Mouse (Mus musculus) midbrain, embryonic 11.5 days (tissue): ENCODE measurements at regions not wholly inside any gene's neighbourhood (a gene's known extent, or its start where the extent isn't known, plus 50 kb on each side); places are given as distances from the start of the nearest gene placed in this dataset.

ENCODE experiments used
- ATAC-seq: fragments of 200-750 bp; cut with Nextera tagmentation; 2 replicates; pipeline ENCODE4 v1.8.0; 2017; ENCODE audit warnings: moderate TSS enrichment, moderate library complexity; ENCODE audit not compliant: low FRiP score
- DNase-seq: peaks from one replicate; pipeline ENCODE4 v3.0.0; 2015; ENCODE audit warnings: low spot score; ENCODE audit errors: missing footprints
- H3K27ac ChIP-seq: fragments of 300-500 bp; sonication (generic); 2 replicates; pipeline ENCODE4 v1.5.1; 2014; ENCODE audit warnings: low read depth, low read length
- H3K27me3 ChIP-seq: fragments of 300-500 bp; sonication (generic); 2 replicates; pipeline ENCODE4 v1.6.1; 2014; ENCODE audit warnings: mild to moderate bottlenecking, low read length, moderate library complexity, mixed read lengths; ENCODE audit not compliant: control insufficient read depth, insufficient read depth
- H3K36me3 ChIP-seq: fragments of 300-500 bp; sonication (generic); 2 replicates; pipeline ENCODE4 v1.6.1; 2014; ENCODE audit warnings: mild to moderate bottlenecking, low read length, moderate library complexity, mixed read lengths; ENCODE audit not compliant: control insufficient read depth, insufficient read depth
- H3K4me1 ChIP-seq: fragments of 300-500 bp; sonication (generic); 2 replicates; pipeline ENCODE4 v1.6.1; 2014; ENCODE audit warnings: low read length; ENCODE audit not compliant: control insufficient read depth, insufficient read depth
- H3K4me2 ChIP-seq: fragments of 300-500 bp; sonication (generic); 2 replicates; pipeline ENCODE4 v1.6.1; 2014; ENCODE audit warnings: mild to moderate bottlenecking, moderate library complexity
- H3K4me3 ChIP-seq: fragments of 300-500 bp; sonication (generic); 2 replicates; pipeline ENCODE4 v1.5.1; 2014; ENCODE audit warnings: low read depth, low read length
- H3K9ac ChIP-seq: fragments of 300-500 bp; sonication (generic); 2 replicates; pipeline ENCODE4 v1.6.1; 2014; ENCODE audit warnings: low read length
- H3K9me3 ChIP-seq: fragments of 300-500 bp; sonication (generic); 2 replicates; pipeline ENCODE4 v1.6.1; 2016; ENCODE audit warnings: low read length; ENCODE audit not compliant: control insufficient read depth
- WGBS: fragments of 180-500 bp; shearing (Covaris S2); extraction: QIAGEN DNeasy Blood & Tissue Kit; methylation state at CpG from one replicate; pipeline ENCODE4 v1.1.7; 2014; 5-methylcytosine and 5-hydroxymethylcytosine counted together

DNA sequence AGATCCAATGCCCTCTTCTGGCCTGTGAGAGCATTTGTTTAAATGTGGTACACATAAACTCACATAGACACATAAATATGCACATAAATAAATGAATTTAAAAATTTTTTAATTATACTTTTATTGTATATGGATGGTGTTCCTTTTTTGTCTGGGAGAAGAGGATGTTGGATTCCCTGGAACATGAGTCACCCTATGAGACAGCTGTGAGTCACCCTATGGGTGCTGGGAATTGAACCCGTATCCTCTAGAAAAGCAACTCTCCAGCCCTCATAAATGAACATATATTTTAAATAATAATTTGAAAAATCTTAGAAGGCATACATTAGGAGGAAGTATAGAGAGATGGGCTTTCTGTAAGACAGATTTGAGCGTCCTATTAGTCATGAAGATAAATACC is 76.1 kb upstream of the Dynlt3 start:
- ATAC-seq, result no peak
- Histone ChIP-seq H3K4me2 (no peak overlapping the region), H3K36me3 (no peaks in the 10 kb centered on the region), H3K27me3 (no peaks in the 10 kb centered on the region), H3K4me3 (no peak overlapping the region), H3K9me3 (no peaks in the 10 kb centered on the region), H3K27ac (no peak overlapping the region), H3K9ac (no peak overlapping the region), H3K4me1 (no peaks in the 10 kb centered on the region)
- no peak for DNase-seq
- 92% methylated on average over 2 of the region's 2 CpGs for WGBS

DNA sequence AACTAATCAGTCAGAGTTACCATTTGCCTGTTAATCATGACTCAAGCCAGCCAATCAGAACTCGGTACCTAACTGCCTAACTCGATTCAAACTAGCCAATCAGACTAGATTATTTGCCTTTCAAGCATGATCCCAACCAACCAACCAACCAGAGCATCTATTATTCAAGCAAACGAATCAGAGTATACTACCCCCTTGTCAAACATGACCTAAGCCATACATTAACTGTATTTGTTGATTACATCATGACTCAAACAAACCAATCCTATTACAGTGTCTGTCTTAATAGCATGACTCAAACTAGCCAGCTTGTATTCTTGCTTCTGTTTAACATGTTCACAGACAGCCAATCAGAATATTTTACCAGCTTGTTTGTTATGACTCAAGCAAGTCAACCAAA is 79.7 kb upstream of the Dynlt3 start:
- Histone ChIP-seq H3K36me3 (no peaks in the 10 kb centered on the region), H3K9ac (no peak overlapping the region), H3K9me3 (no peaks in the 10 kb centered on the region), H3K4me1 (no peaks in the 10 kb centered on the region), H3K27ac (no peak overlapping the region), H3K4me2 (no peak overlapping the region), H3K27me3 (no peaks in the 10 kb centered on the region), H3K4me3 (no peak overlapping the region)
- 81% methylated on average over 3 of the region's 3 CpGs for WGBS
- no peak for ATAC-seq
- no peak for DNase-seq

DNA sequence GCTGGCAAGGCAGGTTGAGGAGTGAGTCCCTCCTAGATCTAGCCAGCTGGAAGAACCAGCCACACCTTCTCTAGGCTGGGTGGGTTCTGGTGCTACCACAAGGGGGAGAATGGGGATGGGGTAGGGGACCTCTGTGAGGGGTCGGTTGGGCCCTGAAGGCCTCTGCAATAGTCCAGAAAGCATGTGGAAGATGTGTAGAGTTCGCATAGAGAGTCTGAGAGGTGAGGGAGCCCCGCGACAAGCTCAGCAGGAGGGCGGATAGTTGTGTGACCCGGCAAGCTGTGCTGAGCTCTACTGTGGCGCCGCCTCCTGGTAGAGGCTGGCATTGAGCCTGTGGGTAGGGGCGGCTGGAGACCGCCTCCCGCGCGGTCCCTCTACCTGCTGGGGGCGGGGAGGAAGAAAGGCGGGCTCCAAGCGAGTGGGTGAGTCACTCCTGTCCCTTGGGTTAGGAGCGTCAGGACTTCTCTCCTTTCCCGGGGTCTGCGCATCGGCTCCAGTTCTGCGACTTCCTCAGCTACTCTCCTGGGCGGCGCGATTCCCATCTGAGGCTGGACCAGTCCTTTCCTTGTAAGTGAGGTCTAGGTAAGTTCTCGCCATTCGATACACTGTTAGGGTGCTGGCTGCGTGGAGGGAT is 84.6 kb upstream of the Dynlt3 start:
- ATAC-seq, result peak; percentile 61
- no peaks in the 10 kb centered on the region for H3K4me1 ChIP-seq
- WGBS, result 15% methylated on average over 22 of the region's 27 CpGs
- peak overlapping the region; percentile 43 for H3K4me2 ChIP-seq
- no peak overlapping the region for H3K27ac ChIP-seq
- H3K4me3 ChIP-seq, result peak overlapping the region; percentile 14
- H3K9me3 ChIP-seq, result no peaks in the 10 kb centered on the region
- H3K9ac ChIP-seq, result peak overlapping the region; percentile 24; the same call in 1 of the 2 replicates
- DNase-seq, result peak; percentile 89
- no peaks in the 10 kb centered on the region for H3K36me3 ChIP-seq
- no peaks in the 10 kb centered on the region for H3K27me3 ChIP-seq

DNA sequence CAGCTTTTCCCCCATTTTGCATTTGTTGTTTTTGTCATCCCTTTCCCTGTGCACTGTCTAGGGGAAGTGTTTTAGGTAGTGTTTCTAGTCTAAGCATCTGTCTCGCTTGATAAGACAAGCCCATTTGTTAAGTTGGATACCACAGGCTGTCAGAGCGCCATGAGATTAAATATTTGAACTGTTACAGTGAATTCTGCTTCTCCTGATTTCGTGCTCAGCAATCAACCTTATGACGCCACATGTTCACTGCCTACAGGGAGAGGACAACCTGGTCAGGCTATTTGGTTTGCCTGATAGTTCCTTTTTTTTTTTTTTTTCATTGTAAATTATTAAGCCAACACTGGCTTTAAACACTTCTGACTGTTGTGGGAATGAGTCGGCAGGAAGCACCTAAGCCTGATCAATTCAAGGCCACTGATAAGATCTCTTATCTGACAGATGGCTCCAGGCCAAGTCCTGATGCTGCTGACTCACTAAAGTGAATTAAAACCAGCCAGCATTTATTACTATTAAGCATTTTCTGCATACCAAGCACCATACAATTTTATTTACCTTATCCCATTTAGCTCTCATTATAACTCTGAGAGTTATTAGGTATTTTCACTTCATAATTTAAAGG is 90.3 kb upstream of the Dynlt3 start:
- no peaks in the 10 kb centered on the region for H3K9me3 ChIP-seq
- 75% methylated on average over 5 of the region's 5 CpGs for WGBS
- ATAC-seq, result no peak

DNA sequence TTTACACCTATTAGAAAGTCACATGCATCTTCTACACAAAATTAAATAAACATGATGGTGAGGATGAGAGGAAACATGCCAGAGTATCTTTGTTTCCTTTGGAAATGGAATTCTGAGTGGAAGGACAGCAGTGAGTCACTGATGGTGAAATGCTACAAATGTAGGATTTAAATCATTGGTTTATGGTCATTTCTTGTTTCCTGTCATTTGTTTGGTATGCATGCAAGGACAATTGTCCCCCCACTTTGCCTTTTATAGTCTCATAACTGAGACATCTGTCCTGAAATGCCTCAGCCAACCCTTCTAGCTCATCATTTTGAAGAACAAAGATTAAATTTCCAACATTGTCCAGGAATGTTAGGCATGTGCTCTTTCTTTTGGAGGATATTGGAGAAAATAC is 77.2 kb upstream of the Hypm start:
- Histone ChIP-seq H3K27ac (no peak overlapping the region), H3K4me3 (no peak overlapping the region), H3K9ac (no peak overlapping the region), H3K4me1 (no peaks in the 10 kb centered on the region), H3K27me3 (no peaks in the 10 kb centered on the region), H3K9me3 (no peaks in the 10 kb centered on the region), H3K4me2 (no peak overlapping the region), H3K36me3 (no peaks in the 10 kb centered on the region)
- DNase-seq, result no peak
- ATAC-seq, result no peak

More for the DNA sequence above, 90.3 kb upstream of the Dynlt3 start:
- no peak overlapping the region for H3K4me3 ChIP-seq
- no peak overlapping the region for H3K9ac ChIP-seq
- H3K27me3 ChIP-seq, result no peaks in the 10 kb centered on the region
- no peak overlapping the region for H3K4me2 ChIP-seq
- DNase-seq, result no peak
- no peak overlapping the region for H3K27ac ChIP-seq
- H3K36me3 ChIP-seq, result no peaks in the 10 kb centered on the region
- no peaks in the 10 kb centered on the region for H3K4me1 ChIP-seq

DNA sequence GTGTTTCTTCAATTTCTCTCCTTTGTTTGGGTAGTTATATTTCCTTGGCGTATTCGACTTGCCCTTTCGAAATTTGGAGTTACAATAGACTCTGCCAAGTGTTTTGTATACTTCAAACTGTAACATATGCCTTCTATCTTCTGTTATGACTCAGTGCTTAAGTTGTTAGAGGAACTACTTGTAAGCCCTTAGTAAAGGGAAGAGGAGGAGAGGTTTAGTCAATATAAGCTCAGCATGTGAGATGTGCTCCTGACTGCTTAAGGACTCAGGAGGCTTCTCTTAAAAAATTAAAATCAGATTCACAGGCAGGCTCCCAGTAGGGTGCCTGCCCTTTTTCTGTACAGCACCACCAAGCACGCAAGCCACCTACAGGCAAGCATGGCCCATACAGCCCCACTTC is 69.2 kb upstream of the Hypm start:
- 86% methylated on average over 4 of the region's 4 CpGs for WGBS
- H3K4me1 ChIP-seq, result no peaks in the 10 kb centered on the region
- ATAC-seq (no peak), DNase-seq (no peak)
- no peak overlapping the region for H3K27ac ChIP-seq
- no peaks in the 10 kb centered on the region for H3K9me3 ChIP-seq
- H3K9ac ChIP-seq, result no peak overlapping the region
- H3K4me3 ChIP-seq, result no peak overlapping the region
- no peaks in the 10 kb centered on the region for H3K36me3 ChIP-seq
- no peak overlapping the region for H3K4me2 ChIP-seq
- H3K27me3 ChIP-seq, result no peaks in the 10 kb centered on the region

DNA sequence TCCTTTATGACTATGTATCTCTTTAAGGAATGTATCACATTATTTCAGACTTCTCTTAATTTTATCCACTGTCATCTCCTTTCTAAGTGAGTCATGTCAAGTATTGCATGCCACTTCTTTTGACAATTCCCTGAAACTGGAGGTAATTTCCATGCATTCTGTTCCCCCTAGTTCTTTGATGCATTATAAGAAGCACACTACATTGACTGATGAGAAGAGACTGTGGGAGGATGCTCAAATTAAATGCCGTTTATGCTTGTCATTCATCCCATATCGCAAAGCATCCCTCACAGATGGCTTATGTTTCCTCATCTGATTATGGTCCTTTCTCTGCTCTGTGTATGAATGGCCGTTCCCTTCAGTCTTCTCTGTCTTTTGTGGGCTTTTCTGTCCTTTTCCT is 57.2 kb upstream of the Hypm start:
- no peak for DNase-seq
- no peaks in the 10 kb centered on the region for H3K36me3 ChIP-seq
- H3K4me2 ChIP-seq, result no peak overlapping the region
- no peak for ATAC-seq
- WGBS, result 51% methylated on average over 3 of the region's 3 CpGs
- H3K4me3 ChIP-seq, result no peak overlapping the region
- H3K27me3 ChIP-seq, result no peaks in the 10 kb centered on the region
- no peak overlapping the region for H3K27ac ChIP-seq
- H3K9me3 ChIP-seq, result no peaks in the 10 kb centered on the region
- H3K4me1 ChIP-seq, result no peaks in the 10 kb centered on the region
- no peak overlapping the region for H3K9ac ChIP-seq
